Mouse (Mus musculus) cerebellum, adult 9-11 months (tissue): ENCODE measurements around the gene Xirp2.
"Not testable (repeated sequence)": the region's sequence is repeated elsewhere in the genome, so short reads cannot be mapped to it uniquely, and the experiment has no call there.

Experiments
- DNase-seq: peaks from one replicate; pipeline ENCODE4 v3.0.0; 2022

Gene Xirp2

DNA sequence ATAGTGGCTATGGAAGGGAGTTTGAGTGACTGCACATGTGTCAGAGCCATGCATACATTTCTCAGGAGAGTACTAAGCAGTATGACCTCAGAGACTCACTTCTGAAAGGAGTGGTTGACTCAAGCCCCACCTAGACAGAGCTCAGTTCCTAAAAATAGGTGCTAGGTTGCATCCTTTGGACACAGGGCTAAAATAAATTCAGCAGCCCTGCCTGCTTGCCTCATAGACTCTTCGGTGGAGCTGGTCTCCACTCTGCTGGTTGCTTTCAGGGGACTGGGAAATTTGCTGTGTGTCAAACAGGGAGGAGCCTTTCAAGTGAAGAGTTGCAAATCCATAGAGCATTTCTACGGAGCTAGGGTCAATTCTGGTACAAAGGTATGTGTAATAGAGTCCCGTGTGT is at the start of gene Xirp2:
Gene Xirp2 (plus strand): TSS at position 223 of the 400 bp plus-strand sequence.
- no peak for DNase-seq

DNA sequence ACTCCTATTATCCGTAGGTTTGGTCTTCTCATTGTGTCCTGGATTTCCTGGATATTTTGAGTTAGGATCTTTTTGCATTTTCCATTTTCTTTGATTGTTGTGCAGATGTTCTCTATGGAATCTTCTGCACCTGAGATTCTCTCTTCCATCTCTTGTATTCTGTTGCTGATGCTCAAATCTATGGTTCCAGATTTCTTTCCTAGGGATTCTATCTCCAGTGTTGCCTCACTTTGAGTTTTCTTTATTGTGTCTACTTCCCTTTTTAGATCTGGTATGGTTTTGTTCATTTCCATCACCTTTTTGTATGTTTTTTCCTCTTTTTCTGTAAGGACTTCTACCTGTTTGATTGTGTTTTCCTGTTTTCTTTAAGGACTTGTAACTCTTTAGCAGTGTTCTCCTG is 32.4 kb upstream of the Xirp2 start, which contains the start of gene Gm21830:
Gene Gm21830 (plus strand): TSS at position 301 of the 400 bp plus-strand sequence.
- not testable (repeated sequence) for DNase-seq

DNA sequence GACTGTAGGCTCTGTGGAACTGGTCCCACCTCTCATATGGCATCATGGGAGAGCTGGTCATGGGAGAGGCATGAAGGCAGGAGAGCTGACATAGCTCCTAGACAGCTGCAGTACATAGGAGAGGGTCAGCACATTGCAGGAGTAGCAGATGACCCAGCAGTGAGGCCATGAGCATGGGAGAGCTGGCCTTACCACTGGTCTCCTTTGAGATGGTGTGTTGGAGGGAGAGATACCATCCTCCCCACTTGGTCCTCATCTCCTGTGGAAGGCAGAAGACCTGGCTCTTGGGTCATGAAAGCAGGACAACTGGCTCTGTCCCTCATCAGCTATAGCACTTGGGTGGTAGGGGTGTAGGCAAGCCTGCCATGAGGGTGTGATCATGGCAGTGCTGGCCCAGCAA is 24.9 kb upstream of the Xirp2 start:
- no peak for DNase-seq

DNA sequence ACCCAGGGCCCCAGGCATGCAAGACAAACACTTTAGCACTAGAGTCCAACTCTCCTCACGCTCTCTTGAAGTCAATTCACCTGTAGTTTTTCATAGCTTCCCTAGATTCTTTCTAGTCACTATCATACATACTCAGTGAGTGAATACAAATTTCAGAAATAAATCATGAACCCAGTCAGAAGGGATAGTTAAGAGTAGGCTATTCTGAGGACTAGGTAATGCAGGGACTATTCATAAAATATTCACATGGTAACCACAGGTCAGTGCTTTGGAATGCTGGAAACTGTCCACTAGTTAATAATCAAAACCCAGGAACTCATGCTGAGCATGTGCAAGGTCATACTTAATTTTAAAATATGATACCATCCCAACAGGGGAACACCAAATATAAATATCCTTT is 23.0 kb upstream of the Xirp2 start:
- no peak for DNase-seq

DNA sequence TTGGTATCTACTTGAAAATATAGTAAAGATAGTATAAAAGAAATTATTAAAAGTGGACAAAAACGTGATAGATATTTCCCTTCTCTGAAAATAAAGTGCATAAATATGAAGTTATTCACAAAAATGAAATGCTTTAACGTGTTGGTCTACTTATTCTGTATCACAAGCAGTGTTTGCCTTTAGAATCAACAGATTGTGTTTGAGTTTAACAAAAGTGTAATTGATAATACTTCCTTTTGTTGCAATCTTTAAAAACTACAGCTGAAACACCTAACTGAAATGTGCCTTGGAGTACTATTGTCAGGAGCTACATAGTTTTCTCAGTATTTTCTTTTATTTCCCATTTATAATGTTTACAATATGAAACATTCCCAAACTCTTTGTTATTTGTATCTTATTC is 12.7 kb upstream of the Xirp2 start, which contains the start of gene Gm26727:
Gene Gm26727 (minus strand): TSS at position 101 of the 400 bp plus-strand sequence.
- no peak for DNase-seq

DNA sequence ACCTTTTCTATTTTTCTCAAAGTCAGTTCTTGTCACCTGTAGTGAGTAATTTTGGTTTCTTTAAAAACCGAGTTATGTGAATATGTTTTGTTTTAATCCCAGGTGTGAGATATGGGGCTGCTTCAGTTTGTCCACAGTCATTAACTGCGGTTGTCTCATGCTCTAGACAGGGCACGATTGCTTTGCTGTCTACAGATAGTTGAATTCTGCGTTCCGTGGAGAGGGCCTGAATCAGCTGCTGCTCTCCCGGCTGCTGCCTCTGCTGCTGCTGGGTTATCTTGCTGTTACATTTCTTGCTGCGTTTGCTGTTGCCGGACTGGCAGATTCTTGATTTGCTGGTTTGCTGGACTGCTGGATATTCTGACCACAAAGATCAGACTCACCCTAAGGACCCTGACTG is 7.5 kb upstream of the Xirp2 start:
- no peak for DNase-seq

DNA sequence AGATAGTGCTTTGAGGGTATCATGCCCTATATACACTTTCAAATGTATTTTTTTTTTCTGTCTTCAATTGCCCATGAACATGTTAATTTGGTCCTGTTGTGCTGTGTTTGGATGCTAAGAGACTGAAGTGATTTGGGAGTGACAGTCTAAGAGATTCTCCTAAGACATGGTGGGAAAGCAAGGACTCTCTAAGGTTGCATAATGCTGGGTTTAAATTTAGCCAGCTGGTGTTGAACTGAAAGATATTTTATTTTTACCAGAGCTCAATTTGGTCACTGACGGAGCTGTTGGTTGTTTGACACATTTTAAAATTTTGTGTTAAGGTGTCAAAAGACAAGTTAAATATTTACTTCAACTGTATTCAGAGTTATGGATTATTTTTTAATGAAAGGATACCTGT is 970 bp downstream of the Xirp2 start:
- no peak for DNase-seq

DNA sequence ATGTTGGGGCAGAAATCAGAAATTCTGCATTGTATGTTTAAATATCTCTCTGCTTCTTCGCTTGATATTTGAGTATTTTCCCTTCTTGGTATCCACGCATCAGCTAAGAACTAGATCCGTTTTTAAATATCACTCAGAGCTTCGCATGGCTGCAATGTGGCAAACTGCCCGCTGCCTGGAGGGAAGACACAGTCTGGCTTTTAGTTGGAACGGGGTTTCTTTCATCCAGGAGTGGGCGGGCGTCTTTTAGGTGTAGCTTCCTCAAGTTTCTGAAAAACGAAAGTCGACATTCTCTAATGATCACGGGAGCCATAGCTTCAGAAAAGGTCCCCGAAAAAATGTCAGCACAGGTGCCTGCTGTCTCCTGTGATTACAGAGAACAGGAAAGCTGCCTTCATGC is 1.4 kb downstream of the Xirp2 start:
- DNase-seq, result no peak

DNA sequence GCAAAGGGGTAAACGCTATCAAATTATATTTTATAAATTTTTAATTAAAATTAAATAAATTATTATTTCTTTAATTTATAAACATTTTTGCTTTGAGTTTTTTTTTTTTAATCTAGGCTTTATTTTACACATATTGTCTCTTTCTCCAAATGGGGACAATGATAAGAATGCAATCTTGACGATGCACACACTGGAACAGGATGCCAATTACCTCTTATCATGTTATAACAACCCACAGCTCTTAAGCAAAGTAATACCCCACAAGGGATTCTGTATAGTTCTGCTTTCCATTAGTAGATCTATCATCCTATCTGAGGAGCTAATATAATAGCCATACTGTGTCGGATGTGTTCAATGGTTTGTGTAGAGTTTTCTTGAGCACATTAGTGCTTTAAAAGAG is 15.1 kb downstream of the Xirp2 start:
- no peak for DNase-seq

DNA sequence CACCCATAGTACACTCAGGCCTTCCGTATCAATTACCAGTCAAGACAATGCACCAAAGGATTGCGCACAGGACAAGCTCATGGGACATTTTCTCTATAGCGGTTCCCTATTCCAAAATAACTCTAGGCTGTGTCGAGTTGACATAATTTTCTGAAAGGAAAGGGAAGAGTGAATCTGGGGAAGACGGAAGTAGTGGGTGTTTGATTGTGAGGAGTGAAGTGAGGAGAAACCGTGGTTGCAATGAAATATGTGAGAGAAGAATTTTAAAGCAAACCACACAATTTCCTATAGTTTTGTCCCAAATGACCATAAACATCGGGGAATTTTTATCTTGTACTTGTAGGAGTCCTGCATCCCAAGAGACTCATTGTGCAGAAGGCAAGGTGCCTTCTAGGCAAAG is 21.2 kb downstream of the Xirp2 start:
- no peak for DNase-seq

DNA sequence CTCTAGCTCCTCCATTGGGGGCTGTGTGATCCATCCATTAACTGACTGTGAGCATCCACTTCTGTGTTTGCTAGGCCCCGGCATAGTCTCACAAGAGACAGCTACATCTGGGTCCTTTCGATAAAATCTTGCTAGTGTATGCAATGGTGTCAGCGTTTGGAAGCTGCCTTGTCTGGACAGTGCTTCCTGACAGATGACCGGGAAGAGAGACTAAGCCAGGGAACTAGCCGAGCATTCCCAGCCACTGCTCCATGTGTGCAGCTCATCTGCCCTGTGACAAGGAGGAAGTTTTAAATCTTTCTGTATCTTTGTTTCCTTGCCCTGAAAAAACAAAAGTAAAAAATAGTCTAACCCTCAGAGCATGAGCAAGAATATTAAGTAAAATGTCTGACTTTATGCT is 24.2 kb downstream of the Xirp2 start:
- DNase-seq, result not testable (repeated sequence)

DNA sequence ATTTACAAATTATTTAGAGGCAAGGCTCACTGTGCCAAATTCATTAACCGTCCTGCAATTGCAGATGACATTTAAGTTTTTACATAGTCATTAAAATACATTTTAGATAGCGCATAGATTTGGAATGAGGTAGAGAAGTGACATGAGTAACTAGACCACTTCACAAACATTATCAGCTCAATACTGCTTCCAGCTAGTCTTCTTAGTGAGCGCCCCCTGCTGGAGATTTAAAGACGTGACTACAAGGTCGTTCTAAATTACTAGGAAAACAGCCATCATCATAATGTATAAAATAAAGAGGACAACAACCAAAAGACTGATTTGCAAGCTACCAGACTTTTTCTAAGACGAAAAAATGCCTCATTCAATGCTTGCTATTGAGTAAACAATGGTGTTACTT is 32.0 kb downstream of the Xirp2 start:
- DNase-seq, result no peak

DNA sequence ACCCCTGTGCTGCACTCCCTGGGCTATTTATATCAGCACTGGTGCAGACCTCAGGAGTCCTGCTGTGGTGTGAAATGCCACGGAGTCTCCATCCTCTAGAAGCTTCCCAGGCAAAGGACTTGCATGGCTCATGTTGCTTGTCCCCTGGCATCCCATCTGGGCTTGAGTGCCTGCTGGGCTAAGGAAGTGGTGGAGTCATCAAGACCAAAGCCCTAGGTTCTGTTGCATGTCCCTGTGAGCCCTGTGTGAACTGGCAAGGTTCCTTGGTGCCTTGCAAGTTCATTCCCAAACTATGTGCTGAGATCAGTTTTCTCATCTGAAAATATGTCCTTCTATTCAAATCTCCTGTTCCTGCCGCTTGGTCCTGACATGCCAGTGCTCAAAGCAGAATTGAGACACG is 35.2 kb downstream of the Xirp2 start:
- DNase-seq, result no peak

DNA sequence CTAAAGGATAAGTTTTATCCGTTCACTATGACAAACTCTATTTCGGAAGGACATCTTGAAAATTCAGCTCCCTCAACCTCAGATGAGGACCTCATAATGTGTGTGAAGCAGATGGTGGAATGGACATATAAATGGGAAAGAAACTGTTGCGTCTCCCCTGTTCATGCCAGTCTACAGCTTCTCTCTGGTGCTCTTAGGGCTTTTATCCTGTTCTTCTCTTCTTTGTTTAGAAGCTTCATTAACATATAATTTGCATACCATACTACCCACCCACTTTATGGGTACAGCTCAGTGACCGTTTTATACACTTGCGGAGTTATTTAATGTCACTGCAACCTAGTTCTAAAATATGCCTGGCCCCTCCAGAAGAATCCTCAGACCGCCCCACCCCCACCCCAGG is 40.9 kb downstream of the Xirp2 start:
- DNase-seq, result no peak

DNA sequence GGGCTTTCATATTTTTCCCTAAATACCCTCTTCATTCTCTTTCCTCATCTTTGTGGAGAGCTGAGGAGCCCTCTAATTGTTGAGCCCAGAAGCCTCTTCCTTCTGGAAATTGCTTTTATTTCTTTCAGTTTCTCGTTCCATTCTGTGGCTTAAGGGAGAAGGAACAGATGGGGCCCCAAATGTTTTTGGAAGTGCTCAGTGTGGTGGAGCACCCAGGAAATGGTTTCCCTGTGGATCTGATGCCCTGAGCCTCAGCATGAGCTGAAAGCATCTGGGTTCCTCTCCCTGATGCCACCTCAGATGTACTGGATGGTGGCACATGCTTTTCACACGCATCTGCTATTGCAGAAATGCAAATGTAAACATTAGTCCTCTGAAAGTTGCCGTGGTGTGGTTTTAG is 41.4 kb downstream of the Xirp2 start:
- DNase-seq, result no peak

DNA sequence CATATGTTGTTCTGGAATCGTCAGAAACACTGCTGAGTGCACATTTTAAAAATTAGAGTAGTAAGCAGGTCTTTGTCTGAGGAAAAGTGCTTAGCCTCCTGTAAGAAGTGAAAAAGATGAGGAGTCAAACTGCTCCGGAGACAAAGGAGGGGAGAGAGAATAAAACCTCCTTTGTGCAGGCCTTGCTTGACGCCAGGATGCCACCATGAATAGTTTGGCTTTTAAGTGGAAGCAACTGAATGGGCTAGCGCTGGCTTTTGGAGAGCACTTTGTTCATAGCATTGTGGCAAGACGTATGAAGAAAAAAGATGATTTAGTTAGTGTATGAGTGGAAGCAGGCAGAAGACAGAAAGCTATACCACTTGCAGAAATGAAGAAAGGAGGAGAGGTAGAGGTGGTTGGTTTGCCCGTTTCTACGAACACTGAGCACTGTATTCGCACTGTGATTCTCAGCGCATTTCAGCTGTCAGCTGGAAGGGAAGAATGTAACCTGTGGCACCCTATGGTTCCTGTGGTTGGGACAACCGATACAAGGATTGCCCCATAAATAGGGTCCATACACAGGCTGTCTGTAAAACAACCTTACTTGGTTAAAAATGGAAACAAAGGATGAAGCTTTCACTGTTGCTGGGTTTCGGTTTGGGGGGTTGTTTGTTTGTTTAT is 42.8 kb downstream of the Xirp2 start:
- no peak for DNase-seq

DNA sequence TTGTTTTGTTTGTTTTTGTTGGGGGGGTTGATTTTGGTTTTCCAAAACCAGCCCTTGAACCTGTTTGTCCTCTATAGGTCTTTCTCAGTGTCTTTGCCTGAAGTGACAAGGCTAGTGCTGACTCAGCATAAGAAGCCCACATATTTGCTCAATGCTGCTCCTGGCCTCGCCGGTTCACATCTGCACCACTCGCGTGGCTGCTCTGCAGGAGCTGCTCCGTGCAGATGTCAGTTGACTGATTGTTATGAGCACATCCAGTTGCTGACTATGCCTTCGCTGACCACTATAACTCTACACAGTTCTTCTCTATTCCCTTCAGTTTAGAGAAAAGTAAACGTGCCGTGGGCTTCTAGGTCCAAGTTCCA is 43.3 kb downstream of the Xirp2 start:
- no peak for DNase-seq

DNA sequence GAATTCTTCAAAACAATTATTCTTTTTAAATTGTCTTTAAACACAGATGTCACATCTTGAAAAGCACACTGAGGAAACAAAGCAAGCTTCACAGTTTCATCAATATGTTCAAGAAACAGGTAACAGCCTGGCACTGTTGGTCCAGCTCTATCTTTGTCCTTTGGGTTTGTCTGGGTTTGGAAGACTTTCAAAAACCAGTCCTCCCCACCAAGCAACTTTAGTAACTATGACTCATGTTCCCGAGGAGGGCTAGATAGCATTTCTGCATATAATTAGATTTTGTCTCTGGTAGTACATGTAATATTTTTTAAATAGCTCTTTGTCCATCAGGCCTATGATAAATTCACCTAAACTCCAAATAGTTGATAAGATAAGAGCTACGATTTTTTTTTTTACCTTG is 59.7 kb downstream of the Xirp2 start:
- no peak for DNase-seq

DNA sequence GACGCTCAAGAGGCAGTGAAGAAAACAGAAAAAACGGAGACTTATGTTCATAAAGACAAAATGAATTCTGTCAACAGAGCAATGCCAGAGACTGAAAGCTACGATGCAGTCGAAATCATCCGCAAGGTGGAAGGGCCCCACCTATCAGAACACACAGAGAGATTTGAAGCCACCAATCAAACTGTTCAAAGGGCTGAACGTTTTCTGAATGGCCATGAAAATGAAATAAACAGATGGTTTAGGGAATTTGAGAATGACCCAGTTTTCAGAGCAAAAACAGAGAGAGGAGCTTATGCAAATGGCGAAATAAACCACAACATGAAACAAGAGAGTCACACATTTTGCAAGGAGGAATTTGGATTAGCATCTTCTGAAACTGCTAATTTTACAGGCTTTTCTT is 70.6 kb downstream of the Xirp2 start:
- DNase-seq, result no peak

DNA sequence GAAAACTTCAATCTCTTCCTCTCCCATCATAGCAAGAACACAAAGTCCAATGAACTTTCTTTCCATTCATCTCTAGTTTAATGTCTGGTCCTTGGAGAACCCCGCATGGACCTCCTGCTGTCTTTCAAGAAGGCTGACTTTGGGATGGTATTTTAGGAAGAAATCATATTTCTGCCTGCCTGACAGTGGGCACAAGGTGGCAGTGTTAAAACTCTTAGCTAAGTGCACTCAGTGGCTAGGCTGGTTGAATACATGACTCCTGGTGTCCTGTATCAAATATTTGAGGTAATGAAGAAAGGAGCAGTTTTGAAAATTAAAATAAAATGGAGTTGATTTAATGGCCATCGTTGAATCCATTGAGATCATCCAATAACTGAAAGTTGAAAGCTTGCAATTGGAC is 89.5 kb downstream of the Xirp2 start:
- DNase-seq, result no peak

DNA sequence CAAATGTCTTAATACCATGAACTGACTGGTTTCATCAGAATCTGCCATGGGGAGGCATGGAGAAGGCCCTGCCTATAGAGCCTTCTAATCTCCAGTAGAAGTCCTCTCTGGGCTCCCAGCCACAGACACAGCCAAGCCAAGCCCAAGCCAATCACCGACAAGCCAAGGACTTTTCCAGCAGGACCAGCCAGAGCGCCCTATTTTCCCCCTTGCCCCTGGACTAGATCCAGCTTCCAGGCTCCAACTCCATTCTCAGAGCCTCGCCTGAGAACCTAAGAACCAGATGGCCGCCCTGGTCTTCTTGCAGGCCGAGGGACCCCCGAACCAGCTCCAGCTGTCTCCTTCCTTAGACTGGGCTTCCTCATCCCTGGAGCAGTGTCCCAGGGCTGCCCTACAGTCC is 93.6 kb downstream of the Xirp2 start:
- DNase-seq, result no peak

DNA sequence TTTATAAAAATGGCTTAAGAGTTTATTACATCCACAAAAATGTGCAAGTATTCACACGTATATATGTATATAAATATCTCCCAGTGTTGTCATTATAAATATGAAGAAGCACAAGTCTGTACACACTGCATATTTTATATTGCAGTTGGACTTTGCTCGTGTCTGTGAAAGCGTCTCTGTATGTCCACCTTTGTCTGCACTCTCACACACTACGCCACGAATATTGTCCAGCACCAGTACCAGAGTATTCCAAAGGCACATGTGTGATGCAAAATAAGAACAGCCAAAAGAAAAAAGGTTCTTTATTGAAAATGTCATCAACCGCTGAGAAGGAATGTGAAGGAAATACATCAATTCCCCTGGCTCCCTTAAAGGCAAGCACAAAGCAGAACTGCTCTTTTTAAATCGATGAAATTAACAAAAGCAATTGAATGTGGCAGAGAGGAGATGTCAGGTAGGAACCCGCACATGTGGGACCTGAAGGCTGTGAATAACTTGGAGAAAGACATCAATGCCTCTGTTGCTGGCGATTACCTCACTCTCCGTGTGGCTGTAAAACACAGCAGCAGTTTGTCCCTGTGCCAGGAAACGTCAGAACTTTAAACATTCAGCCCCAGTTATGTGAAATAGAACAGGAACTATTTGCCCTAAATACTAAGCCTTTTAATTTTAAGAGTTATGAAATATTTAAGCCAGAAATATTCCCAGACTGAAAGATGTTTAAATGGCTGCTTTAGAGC is 96.3 kb downstream of the Xirp2 start:
- DNase-seq, result no peak

DNA sequence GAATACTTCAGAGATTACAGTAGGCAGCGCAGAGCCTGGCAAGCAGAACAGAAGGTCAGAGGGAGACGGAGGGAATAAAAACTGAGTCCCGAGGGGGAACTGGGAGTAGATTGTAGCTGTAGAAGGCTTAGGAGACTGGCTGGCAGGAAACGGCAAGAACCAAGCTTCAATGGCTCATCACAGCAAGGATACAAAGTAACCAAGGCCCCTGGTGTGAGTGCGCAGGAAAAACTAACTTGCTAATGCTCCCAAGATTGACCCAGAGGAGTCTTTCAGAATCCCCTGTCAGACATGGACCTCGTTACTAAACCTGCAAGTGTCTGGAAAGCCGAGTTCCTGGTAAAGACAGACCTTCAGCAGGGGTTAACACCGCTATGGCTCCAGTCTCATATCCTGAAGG is 98.6 kb downstream of the Xirp2 start:
- DNase-seq, result no peak

DNA sequence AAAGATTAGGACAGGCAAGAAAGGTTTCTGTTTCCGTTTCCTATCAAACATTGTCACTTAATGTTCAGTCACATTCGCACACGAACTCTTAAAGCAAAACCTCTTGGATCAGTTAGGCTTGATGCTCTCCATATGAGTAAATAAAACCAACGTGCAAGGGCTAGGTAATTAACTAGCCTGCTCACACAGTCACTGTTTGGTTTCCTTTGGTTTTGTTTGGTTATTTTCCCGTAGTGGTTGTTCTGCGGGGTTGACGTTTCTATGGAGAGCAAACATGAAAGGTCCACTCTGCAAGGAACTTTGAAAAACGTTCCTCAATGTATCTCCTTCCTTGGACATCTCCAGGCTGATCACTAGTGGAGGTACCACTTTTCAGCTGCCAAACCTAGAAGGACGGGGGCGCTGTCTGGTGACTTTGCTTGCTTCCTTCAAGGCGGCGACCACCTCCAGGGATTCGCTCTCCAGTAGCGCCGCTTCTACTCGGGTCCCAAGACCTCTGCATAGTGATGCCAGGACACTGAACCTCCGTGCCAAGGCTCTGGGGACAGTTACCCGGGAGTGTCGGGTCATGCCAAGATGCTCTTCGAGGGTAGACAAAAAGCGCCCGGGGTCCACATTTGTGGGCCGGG is 119.2 kb downstream of the Xirp2 start:
- DNase-seq, result no peak
